Mouse (Mus musculus) erythroid progenitor cell, adult 5-6 weeks (primary cell): ENCODE measurements around the gene Tmem63a. TPM values are rescaled to one million over a fixed set of nuclear protein-coding genes. Genes with fewer than 3 reads are reported as not detected.

Experiments used
- ATAC-seq: replicated peaks from 2 replicates; pipeline ENCODE4 v1.8.0; 2016; ENCODE audit warnings: moderate number of reproducible peaks, mild to moderate bottlenecking, moderate TSS enrichment, inconsistent platforms; ENCODE audit not compliant: poor library complexity, low FRiP score, severe bottlenecking
- total RNA-seq, 2 experiments: library from RNA; stranded (forward) in 1 of 2; stranded (reverse) in 1 of 2; fragments of 150-400 nt in 1 of 2; fragments of 186-747, 209-891 nt in 1 of 2; gene quantifications; 2 replicates each; pipeline versions ENCODE4 v1.2.3 to v1.2.4; 2015 to 2017; ENCODE audit warnings: low replicate concordance in 2 of 2

Gene Tmem63a
- total RNA-seq (2015; ENCODE audit: low replicate concordance) (23.4 and 24.7 TPM in 2 replicates), total RNA-seq (2017; ENCODE audit: low replicate concordance) (18.1 and 20.2 TPM in 2 replicates)

GRCm38 (mm10) chr1:180942166-180943031 lies at the start of gene Tmem63a:
TSS of gene Tmem63a (plus strand) at chr1:180942344.
- peak; percentile 61 for ATAC-seq

DNA sequence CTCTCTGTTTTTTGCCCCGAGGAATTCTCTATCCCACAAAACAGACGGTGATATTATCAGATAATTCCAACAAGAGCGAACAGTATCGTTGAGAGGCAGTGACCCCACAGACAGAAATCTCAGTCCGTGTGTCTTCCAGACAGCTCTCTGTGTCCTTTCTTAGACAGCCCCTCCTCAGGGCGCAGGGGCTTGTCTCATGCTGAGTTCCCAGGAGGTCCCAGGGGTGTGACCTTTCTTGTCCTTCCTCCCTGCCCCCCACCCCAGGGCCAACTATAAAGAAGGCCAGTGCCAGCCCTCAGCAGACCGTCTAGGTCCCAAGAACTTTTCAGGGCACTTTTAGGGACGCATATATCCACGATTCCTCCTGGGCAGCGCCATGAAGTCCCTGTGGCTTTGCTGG lies 49.3 kb upstream of the Tmem63a start, which contains the start of gene Lefty2:
TSS of gene Lefty2 (plus strand) at position 301 of the 400 bp plus-strand sequence.
- ATAC-seq, result no peak

DNA sequence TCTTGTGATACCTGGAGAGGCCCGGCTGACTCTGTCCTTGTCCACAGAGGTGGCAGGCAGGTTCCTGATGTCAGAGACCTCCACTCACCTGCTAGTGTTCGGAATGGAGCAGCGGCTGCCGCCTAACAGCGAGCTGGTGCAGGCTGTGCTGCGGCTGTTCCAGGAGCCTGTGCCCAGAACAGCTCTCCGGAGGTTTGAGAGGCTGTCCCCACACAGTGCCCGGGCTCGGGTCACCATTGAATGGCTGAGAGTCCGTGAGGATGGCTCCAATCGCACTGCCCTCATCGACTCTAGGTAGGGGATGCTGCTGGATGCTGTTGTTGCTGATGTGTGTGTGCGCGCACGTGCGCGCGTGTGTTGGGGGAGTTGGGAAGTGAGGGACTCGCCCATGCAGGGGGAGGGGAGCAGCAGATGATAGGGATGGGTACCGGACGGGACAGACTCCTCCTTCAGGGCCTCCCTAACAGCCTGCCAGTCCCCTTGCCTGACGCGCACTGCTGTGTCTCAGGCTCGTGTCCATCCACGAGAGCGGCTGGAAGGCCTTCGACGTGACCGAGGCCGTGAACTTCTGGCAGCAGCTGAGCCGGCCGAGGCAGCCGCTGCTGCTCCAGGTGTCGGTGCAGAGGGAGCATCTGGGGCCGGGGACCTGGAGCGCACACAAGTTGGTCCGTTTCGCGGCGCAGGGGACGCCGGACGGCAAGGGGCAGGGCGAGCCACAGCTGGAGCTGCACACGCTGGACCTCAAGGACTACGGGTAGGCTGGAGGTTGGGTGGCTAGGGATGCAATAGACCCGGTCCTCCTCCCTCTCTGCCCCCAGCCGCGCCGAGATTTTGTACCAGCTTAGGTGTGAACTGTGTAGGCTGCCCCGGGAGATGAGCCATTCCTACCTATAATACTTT lies 47.8 kb upstream of the Tmem63a start:
- ATAC-seq, result peak; percentile 61

DNA sequence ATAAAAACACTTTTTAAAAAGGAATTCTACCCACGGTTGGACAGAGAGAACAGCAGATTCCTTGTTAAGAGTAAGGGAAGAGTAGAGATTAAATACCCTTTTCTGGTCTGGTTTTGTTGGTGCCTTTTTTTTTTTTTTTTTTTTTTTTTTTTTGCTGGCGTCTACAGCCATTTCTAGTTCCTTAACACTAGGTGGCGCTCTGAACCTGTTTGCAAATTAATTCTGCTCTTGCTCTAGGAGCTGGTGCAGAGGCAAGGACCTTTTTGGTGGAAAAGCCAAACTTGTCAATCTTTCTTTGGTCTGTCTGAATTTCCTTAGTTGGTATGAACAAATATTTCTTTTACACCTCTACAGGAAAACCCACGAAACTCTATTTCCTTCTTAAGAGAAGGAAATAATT lies 41.0 kb upstream of the Tmem63a start:
- ATAC-seq, result no peak

- ATAC-seq, result peak; percentile 85
Observed at GRCm38 (mm10) chr1:180902915-180903314, 39.2 kb upstream of the Tmem63a start.

GRCm38 (mm10) chr1:180903666-180904038 lies 38.5 kb upstream of the Tmem63a start:
- peak; percentile 5; the same call in 1 of the 2 replicates for ATAC-seq

GRCm38 (mm10) chr1:180904039-180904814 lies 37.9 kb upstream of the Tmem63a start, which contains the start of gene Pycr2:
TSS of gene Pycr2 (plus strand) at chr1:180904293.
- ATAC-seq, result peak; percentile 83

GRCm38 (mm10) chr1:180904815-180905080 lies 37.4 kb upstream of the Tmem63a start:
- no peak for ATAC-seq

GRCm38 (mm10) chr1:180905307-180905706 lies 36.8 kb upstream of the Tmem63a start:
- no peak for ATAC-seq

- ATAC-seq, result no peak
Observed at GRCm38 (mm10) chr1:180905876-180906275, 36.3 kb upstream of the Tmem63a start.

DNA sequence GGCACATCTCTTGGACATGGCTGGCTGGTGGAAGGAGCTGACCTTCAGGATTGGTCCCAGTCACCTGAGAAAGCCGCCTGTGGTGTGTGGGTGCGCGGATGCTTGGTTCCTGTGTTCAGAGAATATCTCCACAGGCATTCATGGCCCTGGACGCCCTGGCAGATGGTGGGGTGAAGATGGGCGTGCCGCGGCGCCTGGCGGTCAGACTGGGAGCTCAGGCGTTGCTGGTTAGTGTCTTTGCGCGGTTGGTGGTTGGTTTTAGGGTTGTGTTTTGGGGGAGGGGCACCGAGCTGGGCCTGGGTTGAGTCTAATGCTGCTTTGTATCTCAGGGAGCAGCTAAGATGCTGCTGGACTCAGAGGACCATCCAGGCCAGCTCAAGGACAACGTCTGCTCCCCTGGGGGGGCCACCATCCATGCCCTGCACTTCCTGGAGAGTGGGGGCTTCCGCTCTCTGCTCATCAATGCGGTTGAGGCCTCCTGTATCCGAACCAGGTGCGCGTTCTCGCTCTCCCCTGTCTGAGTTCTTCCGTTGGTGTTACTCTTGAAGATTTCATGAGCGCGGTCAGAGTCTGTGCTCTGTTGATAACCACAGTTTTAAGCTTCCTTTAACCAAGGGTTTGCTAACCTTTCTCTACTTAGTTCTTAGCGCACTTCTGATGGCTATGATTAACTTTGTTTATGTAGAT lies 35.5 kb upstream of the Tmem63a start:
- ATAC-seq, result no peak

DNA sequence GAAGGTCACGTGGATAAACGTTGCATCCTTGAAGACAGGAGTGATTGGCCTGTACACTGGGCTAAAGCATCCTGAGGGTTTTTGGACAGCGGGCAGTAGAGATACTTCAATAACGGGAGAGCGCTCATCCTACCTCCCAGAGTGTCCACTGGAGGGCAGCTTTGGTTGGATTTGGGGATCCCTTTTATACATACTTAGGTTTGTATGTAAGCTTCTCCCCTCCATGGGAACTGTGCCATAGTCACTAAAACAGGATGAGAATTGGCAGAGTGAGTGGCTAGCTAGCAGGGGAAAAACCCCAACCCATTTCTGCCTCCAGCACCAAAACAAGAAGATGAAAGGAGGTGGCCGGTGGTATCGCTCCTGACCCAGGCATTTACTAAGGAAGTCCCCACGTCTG lies 31.0 kb upstream of the Tmem63a start:
- no peak for ATAC-seq

GRCm38 (mm10) chr1:180911653-180912287 lies 30.4 kb upstream of the Tmem63a start:
- ATAC-seq, result peak; percentile 62

- ATAC-seq, result no peak
Observed at GRCm38 (mm10) chr1:180912792-180913191, 29.4 kb upstream of the Tmem63a start.

- no peak for ATAC-seq
Observed at GRCm38 (mm10) chr1:180913797-180914196, 28.3 kb upstream of the Tmem63a start.

GRCm38 (mm10) chr1:180916425-180916824 lies 25.7 kb upstream of the Tmem63a start:
- no peak for ATAC-seq

- ATAC-seq, result no peak
Observed at GRCm38 (mm10) chr1:180917053-180917452, 25.1 kb upstream of the Tmem63a start.

- peak; percentile 77 for ATAC-seq
Observed at GRCm38 (mm10) chr1:180919686-180920085, 22.5 kb upstream of the Tmem63a start.
